Mouse (Mus musculus): ENCODE measurements around the gene Adamts8.

The Adamts8 gene

DNA sequence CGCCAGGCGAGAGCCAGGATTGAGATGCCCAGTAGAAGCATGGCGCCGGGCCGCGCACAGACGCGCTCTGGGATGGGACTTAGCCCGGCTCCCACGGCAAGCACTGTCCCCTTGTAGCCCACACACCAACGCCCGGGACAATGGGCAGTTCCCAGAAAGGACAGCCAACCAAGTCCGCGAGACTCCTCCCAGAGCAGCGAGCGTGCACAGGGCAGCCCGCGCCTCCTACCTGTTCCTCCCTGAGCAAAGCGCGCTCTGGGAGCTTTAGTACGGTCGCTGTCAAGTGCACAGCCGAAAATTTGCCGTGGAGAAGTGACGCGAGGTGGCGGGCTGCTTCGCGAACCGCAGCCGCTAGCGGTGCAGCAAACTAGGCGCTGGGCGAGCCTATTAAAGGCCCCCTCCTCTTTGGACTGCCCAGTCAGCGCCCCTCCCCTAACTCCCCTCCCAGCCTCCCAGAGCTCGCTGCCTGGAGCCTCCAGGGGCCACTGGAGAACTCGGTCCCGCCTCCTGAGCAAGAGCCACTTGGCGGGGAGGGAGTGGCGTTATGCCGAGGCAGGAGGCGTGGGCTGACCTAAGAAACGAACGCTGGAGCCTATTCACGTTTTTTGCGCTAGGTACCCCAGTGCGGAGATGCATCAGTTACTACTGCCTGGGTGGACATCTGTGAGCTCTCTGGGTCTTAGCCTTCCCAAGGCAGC, 20.0 kb upstream of the Adamts8 start, which contains the start of gene Adamts15:
Adamts15 (minus strand) TSS at position 256 of the 698 bp plus-strand sequence.
- DNase-seq (ENCODE audit: low spot score), result no peak

DNA sequence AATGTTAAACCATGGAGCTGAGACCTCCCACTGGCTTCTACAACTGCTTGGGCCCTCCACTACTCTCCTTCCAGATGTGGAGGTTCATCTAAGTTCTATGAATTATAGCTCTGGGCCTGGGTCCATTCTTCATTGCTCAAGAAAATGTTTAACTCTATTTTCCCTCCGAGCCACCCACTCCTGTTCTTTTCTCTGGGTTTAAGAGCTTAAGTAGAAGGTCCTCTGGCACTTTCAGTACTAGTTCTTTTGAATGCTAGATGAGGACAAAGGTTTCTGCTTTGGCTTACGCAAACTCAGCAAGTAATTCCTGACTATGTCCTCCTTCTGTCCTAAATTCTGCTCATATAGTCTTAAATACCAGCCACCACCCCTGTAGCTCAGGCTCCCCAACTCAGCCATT, 13.6 kb upstream of the Adamts8 start:
- DNase-seq (ENCODE audit: low spot score), result no peak

DNA sequence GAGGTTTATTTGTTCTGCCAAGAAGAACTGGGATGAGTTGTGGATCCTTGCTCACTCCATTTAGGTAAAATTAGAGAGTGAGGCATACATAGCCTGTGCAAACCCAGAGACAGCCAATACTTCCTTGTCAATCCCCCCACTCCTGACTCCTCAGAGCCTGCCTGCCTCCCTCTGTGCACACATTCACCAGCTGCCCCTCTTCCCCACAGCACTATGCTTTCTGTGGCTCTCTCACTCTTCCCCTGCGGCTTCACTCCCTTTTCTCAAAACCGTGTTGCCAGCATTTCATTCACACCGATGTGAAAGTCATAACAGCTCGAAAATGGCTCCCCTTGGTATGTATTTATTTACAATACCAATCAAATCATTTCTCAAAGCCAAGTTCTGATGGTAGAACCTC, 10.0 kb upstream of the Adamts8 start:
- DNase-seq (ENCODE audit: low spot score), result no peak

DNA sequence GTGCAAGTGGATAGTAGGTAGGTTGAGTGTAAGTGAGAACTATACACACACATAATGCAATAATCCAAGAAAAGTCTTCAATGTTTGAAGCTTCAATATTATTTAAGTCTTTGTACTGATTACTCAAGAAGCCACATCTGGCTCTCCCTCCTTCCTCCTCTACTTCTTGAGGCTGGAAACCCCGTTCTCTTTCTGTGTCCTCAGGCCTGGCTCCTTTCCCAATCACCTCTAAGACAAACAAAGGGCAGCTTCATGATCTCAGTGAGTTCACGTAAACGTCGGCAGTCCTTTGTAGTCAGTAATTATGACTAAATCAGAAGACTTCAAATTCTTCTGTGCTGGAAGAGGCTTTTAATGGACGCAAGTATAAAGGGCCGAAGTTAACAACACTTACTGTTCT, 7.5 kb upstream of the Adamts8 start:
- no peak for DNase-seq (ENCODE audit: low spot score)

DNA sequence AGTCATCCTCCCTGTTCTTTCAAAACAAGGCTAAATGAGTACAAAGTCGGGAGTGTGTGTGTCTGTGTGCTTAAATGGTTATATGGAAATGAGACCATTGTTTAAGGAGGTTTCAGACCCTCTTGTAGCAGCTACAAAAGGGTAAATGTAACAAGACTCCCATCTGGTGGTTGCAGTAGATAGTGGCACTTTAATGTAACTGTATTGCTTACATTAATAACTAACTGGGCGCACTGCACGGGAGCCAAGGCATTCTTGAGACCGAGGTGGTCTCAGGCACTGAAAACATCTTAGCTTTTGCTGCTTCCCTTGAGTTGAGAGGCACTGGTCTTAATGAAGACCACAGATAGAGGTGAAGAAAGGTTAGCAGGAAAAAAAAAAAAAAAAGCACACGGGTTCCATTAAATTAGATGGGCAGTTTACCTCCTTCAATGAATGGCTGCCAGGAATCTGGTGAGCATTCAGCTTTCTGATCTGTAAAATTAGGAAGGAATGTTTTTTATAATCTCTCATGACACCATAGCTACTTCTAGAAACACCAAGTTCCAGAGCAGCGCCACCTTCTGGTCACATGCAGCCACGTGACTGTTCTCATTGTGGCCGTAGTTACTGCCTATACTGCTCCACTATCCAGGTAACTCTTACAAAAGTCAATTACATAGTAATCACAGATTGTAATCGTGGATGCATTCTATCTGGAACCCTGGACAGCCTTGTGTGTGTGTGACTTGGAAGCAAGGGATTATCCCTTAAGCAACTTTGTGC, 5.5 kb upstream of the Adamts8 start:
- peak; percentile 65 for DNase-seq (ENCODE audit: low spot score)

DNA sequence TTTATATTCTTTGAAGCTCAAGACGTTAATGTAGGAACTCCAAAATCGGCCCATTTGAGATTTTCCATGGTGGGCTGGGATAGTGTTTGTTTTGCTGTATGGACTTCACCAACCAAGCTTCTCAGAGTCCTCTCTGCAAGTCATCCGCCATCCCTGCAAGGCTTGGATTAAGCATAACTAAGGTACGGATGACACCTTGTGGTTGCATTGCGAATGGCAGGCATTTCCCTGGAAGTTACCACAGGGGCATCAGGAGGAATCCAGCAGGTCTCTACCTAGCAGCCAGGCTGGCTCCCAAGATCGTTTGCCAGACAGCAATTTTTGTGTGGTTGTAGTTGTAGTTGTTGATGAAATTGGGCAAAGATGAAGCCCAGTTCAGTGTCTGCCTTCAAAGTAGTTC, 2.0 kb upstream of the Adamts8 start:
- DNase-seq (ENCODE audit: low spot score), result peak; percentile 92

DNA sequence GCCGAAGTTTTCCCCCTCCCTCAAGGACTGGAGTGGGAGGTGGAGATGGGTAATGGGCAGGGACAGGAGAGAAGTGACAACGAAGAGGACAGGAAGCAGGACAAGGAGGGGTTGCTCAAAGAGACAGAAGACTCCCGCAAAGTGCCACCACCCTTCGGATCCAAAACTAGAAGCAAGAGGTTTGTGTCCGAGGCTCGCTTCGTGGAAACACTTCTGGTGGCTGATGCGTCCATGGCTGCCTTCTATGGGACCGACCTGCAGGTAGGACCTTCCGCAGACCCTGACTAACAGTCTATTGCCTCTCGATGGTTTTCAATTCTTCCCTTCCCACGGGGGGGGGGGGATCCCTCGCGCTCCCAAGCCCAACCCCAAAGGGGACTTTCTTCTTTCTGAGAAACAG, 979 bp downstream of the Adamts8 start:
- no peak for DNase-seq (ENCODE audit: low spot score)

DNA sequence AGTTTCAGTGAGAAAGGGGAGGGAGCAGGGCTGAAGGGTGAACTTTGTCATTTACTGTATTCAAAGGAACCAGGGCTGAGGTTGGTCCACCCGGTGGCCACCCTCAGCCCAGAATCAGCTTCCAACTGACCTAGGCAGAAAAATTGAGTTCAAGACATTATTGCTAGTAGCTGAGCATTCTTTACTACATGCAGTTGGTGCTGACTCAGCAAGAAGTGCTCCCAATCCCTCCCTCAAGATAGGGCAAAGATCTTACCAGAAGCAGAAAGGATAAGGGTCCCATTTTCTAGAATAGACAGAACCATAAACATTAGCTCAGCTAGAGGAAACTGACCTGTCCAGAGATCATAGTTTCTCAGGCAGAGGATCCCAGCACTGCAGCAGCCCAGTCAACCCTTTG, 1.9 kb downstream of the Adamts8 start:
- no peak for DNase-seq (ENCODE audit: low spot score)

DNA sequence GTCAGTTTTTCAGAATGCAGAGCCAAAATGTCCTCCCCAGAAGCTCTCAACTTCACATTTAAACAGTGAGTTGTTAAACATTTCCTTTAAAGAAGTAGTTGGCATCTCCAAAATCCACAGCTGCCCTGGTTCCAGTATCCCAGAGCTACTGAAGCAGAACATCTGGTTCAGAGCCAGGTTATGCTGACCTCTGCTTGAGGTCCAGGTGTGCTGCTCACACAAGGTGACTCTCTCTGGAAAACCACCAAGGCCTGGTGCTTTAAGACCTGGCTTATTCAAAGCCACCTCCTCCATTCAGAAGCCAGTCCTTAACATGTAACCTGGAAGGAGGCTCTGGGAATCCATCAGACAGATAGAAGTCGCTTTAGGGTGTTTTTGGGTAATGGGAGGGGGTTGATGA, 2.9 kb downstream of the Adamts8 start:
- DNase-seq (ENCODE audit: low spot score), result no peak

DNA sequence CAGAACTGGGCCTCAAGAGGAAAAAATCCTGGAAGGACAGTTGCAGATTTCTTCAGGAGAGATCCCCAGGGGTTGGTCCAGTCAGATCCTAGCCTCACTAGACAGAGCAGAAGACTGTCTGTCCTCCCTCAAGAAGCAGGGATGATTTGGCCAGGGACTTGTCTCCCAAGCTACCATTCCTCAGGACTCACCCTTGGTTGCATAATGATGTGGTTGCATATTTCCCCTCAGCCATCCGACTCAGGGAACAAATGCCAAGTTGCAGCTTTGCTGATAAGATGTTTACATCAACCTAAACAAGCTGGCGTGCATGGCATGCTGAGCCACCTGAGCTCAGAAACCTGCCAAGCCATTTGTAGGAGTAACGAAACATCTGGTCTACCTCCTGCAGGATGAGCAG, 7.1 kb downstream of the Adamts8 start:
- DNase-seq (ENCODE audit: low spot score), result no peak

DNA sequence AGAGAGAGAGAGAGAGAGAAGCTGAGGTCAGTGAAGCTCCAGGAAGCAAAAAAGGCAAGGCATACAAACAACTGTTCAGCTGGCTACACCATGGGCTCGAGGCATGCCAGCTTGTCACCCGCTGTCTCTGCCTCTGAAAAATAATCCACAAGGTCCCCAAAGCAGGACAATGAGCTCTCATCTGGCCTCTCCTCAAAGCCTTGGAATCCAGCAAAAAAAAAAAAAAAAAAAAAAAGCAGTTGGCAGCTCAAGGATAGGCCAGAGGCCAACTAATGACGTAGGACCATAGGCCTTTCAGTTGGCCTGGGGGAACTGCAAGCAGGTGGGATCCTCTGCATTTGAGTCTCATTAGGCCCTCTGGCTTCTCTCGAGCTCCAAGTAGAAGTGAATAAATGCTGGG, 7.6 kb downstream of the Adamts8 start:
- no peak for DNase-seq (ENCODE audit: low spot score)

DNA sequence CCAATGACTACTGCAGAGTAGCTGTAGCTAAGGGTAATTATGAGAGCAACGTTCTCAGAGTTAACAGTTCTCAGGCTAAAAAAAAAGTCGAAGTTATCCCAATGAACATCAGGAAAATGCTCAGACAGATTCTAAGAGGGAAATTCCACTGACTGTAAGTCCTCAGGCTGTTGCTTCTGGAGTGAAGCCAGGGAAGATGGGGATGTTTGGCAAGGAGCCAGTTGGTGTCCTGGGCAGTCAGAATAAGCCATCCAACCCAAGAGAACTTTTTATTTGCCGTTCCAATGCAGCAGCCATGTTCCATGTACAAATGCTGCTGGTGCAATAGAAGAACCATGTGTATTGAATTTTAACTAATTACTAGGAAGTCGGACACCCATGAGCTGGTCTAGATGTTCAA, 8.2 kb downstream of the Adamts8 start:
- no peak for DNase-seq (ENCODE audit: low spot score)

DNA sequence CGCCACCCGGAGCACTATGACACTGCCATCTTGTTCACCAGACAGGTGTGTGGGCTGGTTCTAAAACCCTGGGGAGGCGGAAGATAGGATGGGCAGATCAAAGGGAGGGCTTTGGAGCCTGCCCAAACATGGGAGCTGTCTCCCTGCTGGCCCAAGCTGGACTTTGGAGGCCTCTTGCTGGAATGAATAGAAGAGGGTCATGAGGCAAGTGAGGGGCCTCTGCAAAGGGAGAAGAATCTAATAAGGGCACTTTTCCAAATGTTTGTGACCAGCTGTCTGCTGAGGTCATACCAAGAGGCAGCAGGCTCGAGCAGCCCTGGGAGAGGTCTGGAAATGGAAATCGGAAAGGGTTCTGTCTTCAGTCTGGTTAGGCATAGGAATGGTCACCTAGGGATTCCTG, 9.1 kb downstream of the Adamts8 start:
- DNase-seq (ENCODE audit: low spot score), result no peak

DNA sequence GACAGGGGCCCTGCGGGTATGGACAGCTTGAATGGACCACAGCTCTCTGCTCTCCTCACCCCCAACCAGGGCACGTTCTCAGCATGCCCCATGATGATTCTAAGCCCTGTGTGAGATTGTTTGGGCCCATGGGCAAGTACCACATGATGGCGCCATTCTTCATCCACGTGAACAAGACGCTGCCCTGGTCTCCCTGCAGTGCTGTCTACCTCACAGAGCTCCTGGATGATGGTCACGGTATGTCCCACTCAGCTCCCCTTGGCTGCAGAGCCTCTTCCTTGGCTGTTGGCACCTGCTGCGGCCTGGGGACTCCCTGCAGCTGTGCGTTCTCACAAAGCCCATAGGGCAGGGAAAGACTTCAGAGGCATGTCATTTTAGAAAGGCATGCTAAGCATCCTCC, 10.9 kb downstream of the Adamts8 start:
- DNase-seq (ENCODE audit: low spot score), result no peak

DNA sequence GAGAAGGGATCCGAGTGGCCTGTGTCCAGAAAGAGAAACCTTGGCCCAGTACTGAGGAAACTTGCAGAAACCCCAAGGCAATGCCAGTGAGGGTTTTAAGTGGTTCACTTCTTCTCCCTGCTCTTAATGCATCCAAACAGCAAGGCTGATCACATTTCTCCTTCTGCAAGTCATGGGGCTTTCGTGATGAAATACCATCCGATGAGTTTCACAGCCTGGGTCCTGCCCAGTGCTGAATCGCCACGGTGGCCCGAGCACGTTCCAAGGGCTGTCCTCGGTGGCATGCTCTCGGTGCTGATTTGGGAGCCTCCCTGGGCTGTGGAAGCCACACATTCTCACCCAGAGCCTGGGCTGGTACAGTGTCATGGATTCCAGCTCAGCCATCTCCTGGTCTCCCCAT, 12.9 kb downstream of the Adamts8 start:
- DNase-seq (ENCODE audit: low spot score), result no peak

DNA sequence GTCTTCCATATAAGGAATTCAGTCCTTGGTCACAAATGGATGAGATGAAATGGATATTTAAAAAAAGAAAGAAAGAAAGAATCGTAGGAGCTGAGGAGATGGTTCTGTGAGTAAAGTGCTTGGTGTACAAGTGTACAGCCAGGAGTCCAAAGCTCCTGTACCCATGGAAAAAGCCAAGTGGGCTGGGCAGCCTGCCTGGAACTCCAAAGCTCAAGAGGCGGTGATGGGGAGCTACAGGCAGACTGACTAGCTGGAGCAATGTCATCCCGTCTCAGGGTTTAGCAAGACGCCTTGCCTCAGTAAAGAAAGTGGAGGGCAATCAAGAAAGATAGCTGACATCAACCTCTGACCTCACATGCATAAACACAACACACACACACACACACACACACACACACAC, 21.4 kb downstream of the Adamts8 start:
- DNase-seq (ENCODE audit: low spot score), result no peak

DNA sequence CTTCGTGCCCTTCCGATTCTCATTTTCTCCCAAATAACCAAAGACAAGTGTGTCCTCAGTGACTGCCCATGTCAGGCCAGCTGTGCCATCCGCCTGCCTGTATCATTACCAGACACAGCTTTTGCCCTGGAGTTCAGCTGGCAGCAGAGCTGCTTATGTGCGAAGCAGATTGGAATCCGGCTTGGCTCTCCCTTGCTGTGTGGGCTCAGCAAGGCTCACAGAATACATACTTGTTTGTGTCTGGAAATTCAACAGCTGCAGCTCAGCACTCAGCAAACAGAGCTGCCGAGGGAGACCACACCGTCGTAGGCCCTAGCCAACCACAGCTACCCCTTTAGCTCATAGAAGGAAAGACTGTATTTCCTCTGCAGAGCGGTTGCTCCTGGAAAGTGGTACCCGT, 22.3 kb downstream of the Adamts8 start:
- peak; percentile 45 for DNase-seq (ENCODE audit: low spot score)

DNA sequence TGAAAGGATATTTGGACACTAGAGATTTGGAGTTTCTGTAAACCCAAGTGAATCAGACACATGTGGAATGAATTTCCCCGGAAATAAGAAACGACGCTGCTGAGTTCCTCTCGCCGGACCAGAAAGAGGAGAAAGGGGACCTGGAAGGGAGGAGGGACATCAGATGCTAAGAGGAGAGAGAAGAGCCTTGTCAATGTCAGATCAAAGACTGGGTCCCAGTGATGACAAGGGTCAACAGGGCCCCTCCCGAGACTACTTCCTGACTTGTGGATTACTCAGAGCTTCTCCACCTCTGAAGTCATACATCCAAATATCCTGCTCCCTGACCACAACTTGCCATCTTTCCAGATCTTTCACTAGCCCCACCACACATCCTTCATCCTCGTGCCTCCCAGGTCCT, 24.5 kb downstream of the Adamts8 start:
- no peak for DNase-seq (ENCODE audit: low spot score)

DNA sequence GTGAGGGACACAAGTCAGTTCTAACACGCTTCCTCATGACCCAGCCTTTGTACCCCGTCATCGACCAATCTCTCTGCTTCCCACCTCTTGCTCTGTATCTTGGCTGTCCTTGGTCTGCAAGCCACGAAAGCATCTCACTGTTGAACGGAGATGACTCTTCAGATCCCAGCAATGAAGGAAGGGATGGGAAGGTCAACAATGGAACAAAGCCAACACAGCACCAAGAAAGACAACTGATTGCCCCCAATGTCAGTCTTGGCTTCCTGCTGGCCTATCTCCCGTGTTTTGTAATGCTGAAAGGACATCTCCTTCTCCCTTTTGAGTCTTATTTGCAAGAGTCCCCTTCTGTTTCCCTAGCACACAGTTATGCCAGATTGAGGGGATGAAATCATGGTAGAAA, 25.8 kb downstream of the Adamts8 start:
- DNase-seq (ENCODE audit: low spot score), result no peak

DNA sequence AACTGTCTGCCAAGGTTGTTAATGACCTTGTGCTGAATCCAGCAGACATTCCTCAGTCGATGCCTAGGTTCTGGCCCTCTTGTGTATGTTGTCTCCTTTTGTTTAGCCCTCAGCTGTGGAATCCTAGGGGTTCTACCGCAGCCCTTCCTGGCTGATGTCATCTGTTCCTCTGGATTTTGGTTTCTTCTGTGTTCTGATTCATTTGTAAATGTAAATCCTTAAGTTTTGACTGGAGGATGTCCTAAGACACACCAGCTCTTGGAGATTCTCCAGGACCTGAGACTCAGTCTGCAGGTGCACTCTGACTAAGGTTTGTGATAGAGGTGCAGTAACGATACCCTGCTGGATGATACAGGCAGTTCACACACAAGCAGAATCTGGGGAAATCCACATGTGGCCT, 27.6 kb downstream of the Adamts8 start:
- DNase-seq (ENCODE audit: low spot score), result no peak

DNA sequence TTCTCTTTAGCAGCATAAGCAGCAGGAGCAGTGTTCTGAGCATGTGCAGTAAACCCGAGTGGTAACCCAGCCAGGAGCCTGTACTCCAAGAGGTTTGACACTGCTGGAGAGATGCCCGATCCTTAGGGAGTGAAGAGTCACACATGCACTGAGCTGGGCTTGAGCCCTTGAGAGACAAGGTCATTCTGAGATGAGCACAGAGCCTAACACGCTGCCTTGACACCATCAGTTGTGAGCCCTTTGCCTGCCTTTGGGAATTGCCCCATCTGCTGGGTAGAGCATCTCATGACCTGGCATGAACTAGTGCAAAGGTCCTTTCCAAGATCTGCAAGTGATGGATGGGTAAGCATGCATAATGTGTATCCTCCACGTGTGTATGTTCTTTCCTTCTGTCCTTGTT, 29.6 kb downstream of the Adamts8 start:
- DNase-seq (ENCODE audit: low spot score), result no peak

DNA sequence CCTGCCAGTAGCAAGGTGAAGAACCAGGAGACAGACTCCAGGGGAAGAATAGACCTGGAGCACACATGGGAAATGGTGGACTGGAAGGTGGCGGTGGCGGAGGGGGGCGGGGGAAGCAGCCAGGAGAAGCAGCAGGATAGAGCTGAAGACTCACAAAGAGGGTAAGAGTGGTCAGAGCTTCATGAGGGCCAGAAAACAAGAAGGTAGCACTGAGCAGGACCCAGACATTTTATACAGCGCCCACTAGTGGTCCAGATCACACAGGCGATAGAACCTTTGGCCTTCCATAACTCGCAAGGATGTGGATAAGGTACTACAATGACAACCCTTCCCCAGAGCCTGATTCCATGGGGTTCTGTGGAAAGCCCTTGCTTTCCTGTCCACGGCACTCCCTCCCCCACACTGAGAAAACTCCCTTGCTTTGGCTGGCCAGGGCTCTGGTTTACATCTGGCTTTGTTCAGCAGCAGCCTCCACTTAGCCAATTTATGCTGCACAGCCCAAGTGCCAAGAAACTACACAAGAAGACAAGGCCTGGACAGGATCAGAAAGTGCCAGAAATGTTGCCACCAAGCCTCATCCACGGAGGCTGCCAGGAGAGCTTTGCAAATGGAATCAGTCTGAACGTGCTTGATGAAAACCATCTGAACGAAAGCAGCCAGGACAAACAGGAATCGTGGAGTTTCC, 34.1 kb downstream of the Adamts8 start:
- DNase-seq (ENCODE audit: low spot score), result no peak

DNA sequence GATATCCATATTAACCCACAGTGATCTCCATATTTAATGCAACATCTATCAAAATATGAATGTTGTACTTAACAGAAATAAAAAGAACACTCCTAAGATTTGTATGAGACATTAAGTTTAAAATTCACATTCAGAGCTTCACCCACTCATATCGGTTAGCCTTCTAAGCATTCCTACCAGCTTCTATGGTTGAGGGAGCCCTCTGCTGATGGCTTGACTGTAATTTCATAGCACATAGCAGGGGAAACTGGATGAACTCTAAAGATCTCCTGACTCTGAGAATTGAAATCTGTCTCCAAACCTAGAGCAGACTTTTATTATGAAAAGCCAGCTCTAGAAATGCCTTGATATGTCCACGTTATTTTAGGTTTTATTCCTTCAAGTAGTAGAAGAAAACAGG, 38.1 kb downstream of the Adamts8 start:
- no peak for DNase-seq (ENCODE audit: low spot score)
